Mouse (Mus musculus) hindbrain, embryonic 14.5 days (tissue): Measurements from ENCODE around the gene Ankrd54. TPM values are rescaled to one million over a fixed set of nuclear protein-coding genes. Genes with fewer than 3 reads are reported as not detected.

Source experiments
- ATAC-seq: fragments of 200-750 bp; cut with Nextera tagmentation; 2 replicates; pipeline ENCODE4 v1.8.0; 2017; ENCODE audit warnings: moderate number of reproducible peaks, mild to moderate bottlenecking, moderate TSS enrichment, moderate library complexity; ENCODE audit not compliant: low FRiP score
- DNase-seq: peaks from one replicate; pipeline ENCODE4 v3.0.0-alpha.2; 2015; ENCODE audit warnings: low spot score
- H3K27ac ChIP-seq: fragments of 300-500 bp; sonication (generic); 2 replicates; pipeline ENCODE4 v1.5.1; 2014; ENCODE audit warnings: mild to moderate bottlenecking, moderate library complexity
- H3K27me3 ChIP-seq: fragments of 300-500 bp; sonication (generic); 2 replicates; pipeline ENCODE4 v1.6.1; 2014; ENCODE audit warnings: mild to moderate bottlenecking, low read length, mixed read lengths; ENCODE audit not compliant: control insufficient read depth, insufficient read depth
- H3K36me3 ChIP-seq: fragments of 300-500 bp; sonication (generic); replicated peaks from 2 replicates; pipeline ENCODE4 v1.6.1; 2014; ENCODE audit not compliant: control insufficient read depth, insufficient read depth
- H3K4me1 ChIP-seq: fragments of 300-500 bp; sonication (generic); replicated peaks from 2 replicates; pipeline ENCODE4 v1.6.1; 2014; ENCODE audit warnings: antibody characterized with exemption, low read length, mixed read lengths; ENCODE audit not compliant: control insufficient read depth, insufficient read depth
- H3K4me2 ChIP-seq: fragments of 300-500 bp; sonication (generic); replicated peaks from 2 replicates; pipeline ENCODE4 v1.6.1; 2014; ENCODE audit warnings: mild to moderate bottlenecking, moderate library complexity
- H3K4me3 ChIP-seq: fragments of 300-500 bp; sonication (generic); replicated peaks from 2 replicates; pipeline ENCODE4 v1.5.1; 2014; ENCODE audit warnings: mild to moderate bottlenecking, low read length
- H3K9ac ChIP-seq: fragments of 300-500 bp; sonication (generic); 2 replicates; pipeline ENCODE4 v1.6.1; 2014
- H3K9me3 ChIP-seq: fragments of 300-500 bp; sonication (generic); 2 replicates; pipeline ENCODE4 v1.6.1; 2016; ENCODE audit warnings: low read length; ENCODE audit not compliant: control insufficient read depth
- WGBS: fragments of 180-500 bp; shearing (Covaris S2); extraction: QIAGEN DNeasy Blood & Tissue Kit; methylation state at CpG from one replicate; pipeline ENCODE4 v1.1.7; 2014; 5-methylcytosine and 5-hydroxymethylcytosine counted together
- polyA plus RNA-seq: library from polyadenylated mRNA; unstranded; fragments of >200 nt; fragmentation: Nextera tagmentation; extraction: Ambion mirVana; gene quantifications from 2 replicates; pipeline ENCODE4 v1.2.1, GENCODE M21; 2014

The Ankrd54 gene
- polyA plus RNA-seq, 1 experiment from 2014 or later: 42.2 TPM

DNA sequence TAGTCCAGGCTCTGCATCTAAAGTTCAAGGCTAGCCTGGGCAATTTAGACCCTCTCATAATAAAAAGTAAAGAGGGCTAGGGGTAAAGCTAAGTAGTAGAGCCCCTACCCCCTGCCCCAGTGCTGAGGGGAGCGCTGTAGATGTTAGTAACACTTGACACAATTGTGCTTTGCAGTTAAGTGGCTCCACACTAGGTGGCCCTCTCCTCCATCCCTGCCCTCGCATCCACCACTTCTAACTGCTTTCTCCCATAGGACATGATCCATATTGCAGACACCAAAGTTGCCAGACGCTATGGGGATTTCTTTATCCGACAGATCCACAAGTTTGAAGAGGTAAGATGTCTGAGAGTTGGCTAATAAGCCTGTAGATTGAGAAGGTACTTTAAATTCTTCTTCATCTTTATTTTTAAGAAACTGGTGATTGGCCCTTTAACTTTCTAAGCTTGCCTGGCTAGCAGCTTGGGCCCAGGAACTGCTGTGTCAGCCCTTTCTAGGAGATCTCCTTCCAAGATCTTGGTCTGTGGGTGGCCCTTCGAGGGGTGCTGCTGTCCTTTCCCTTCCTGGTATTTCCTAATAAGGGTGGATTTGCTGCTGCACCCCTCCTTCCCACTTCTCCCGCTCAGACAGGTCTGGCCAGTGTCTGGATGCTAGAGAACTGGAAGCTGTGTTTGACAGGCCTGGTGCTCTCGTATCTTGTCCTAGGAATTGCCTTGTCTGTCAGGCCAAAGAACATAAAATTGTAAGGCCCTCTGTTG lies 30.6 kb upstream of the Ankrd54 start:
- 0 out of 2 replicates have a peak overlapping the region, but pooled peaks have one; percentile 2 for H3K9ac ChIP-seq
- H3K27ac ChIP-seq: no peak overlapping the region
- H3K4me2 ChIP-seq: no peak overlapping the region
- no peak overlapping the region for H3K4me3 ChIP-seq
- H3K9me3 ChIP-seq: no peaks in the 10 kb centered on the region
- H3K27me3 ChIP-seq: no peaks in the 10 kb centered on the region
- ATAC-seq (no peak), DNase-seq (no peak)
- 77% methylated on average over 7 of the region's 7 CpGs for WGBS
- peaks cover 80% of the 10 kb centered on the region for H3K36me3 ChIP-seq
- H3K4me1 ChIP-seq: no peaks in the 10 kb centered on the region

DNA sequence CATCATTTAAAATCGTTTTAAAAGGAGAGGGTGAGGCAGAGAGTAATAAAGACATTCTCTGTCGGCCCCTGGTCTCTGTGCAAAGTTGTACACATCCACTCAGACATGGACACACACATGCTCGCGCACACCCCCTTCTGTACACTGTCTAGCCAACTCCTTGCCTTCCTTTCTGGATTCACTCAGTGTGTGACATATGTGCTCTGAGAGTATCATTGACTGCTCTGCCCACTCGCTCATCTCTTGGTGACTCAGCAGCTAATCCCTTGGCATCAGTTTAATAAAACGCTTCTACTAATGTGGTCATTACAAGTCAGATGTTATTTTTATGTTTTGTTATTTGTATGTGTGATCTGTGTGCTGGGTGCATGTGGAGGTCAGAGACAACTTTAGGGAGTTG lies 29.6 kb upstream of the Ankrd54 start:
- 93% methylated on average over 6 of the region's 6 CpGs for WGBS
- ATAC-seq: no peak

DNA sequence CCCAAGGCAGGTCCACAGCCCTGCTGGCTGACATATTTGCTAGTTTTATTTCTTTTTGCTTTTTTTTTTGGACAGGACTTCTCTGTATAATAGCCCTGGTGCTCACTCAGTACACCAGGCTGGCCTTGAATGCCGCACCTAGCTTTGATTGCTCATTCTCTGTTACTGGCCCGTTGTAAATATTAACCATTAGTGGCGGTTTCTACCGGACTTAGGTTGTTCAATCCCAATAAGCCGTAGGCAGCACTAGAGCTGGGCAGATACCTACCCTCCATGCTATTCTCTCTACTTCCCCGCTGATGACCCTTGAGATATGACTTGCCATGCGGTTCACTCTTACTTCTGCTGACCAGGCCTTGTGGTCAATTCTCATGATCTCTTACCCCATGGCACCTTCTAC lies 16.9 kb upstream of the Ankrd54 start:
- no peaks in the 10 kb centered on the region for H3K9me3 ChIP-seq
- no peak overlapping the region for H3K9ac ChIP-seq
- H3K4me1 ChIP-seq: peaks cover 9% of the 10 kb centered on the region
- H3K4me3 ChIP-seq: no peak overlapping the region
- DNase-seq (no peak), ATAC-seq (no peak)
- no peaks in the 10 kb centered on the region for H3K27me3 ChIP-seq
- H3K4me2 ChIP-seq: no peak overlapping the region
- WGBS: 97% methylated on average over 7 of the region's 7 CpGs
- no peak overlapping the region for H3K27ac ChIP-seq
- peaks cover 81% of the 10 kb centered on the region for H3K36me3 ChIP-seq

More for the DNA sequence above, 29.6 kb upstream of the Ankrd54 start:
- no peak overlapping the region for H3K4me2 ChIP-seq
- peaks cover 88% of the 10 kb centered on the region for H3K36me3 ChIP-seq
- no peak overlapping the region for H3K4me3 ChIP-seq
- H3K27me3 ChIP-seq: no peaks in the 10 kb centered on the region
- H3K9ac ChIP-seq: no peak overlapping the region
- no peak for DNase-seq
- no peak overlapping the region for H3K27ac ChIP-seq
- no peaks in the 10 kb centered on the region for H3K9me3 ChIP-seq
- no peaks in the 10 kb centered on the region for H3K4me1 ChIP-seq

DNA sequence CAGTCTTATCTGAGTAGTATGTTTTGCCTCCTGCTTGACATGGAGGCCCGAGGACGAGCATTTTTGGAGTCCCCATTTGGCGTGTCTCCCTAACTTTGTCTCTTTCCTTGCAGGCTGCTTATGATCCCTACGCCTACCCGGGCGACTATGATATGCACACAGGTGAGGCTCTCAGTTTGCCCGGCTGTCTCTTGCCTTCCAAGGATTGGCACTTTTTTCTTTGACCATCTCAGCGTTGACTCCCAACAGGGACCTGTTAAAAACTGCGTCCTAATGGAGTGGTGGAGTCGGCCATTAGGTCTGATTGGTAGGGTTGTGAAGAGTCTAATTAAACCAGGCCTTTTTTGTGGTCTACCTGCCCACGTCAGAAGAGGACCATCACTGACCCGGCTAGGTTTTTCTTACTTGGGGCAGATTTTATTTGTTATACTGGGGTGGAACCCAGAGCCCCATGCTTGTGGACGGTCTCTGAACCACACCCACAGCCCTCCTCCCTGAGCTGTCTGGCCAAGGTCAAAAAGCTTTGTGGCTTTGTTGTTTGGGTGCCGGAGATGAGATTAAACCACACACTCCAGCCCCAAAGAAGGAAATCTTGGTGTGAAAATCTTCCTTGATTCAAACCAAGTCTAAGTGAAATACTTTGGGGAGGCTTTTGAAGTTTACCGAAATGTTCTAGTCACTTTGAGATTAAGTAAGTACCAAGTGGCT lies 13.1 kb upstream of the Ankrd54 start:
- Histone ChIP-seq H3K4me2 (peak overlapping the region; percentile 66), H3K9me3 (no peaks in the 10 kb centered on the region), H3K36me3 (peaks cover 43% of the 10 kb centered on the region), H3K27ac (no peak overlapping the region), H3K27me3 (no peaks in the 10 kb centered on the region), H3K4me3 (peak overlapping the region; percentile 84), H3K9ac (peak overlapping the region; percentile 79), H3K4me1 (peaks cover 15% of the 10 kb centered on the region)
- ATAC-seq: no peak
- DNase-seq: no peak
- WGBS: 43% methylated on average over 15 of the region's 15 CpGs

DNA sequence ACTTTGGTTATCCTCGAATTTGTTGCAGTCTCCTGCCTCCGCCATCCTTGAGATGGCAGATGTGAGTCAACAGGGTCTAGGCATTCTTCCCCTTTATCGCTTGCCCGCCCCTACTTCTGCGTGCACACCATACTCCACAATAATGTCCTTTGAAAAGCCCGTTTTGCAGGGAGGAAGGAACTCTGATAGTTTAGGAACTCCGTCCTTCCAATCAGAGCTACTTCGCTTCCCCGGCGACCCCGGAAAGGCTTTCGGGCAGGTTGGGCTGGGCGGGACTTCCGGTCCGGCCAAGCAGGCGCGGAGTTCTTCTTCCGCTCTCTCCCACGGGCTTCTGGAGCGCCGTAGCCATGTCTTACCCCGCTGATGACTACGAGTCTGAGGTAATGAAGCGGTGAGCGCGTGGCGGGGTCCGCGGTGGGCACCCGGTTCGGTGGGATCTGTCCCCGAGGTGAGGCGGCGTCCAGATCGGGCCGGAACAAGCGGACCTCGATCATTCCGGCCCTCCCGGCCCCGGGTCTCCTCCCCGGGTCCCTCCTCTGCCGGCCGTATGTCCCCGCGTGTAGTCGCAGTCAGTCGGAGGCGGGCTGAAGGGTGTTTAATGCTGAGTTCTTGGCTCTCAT lies 12.3 kb upstream of the Ankrd54 start, which contains the start of gene Eif3l:
Gene Eif3l (plus strand): TSS at position 267 of the 620 bp plus-strand sequence.
- ATAC-seq (peak; percentile 89), DNase-seq (peak; percentile 84)
- peaks cover 15% of the 10 kb centered on the region for H3K4me1 ChIP-seq
- peak within 1 kb of the TSS; percentile 66 for H3K4me2 ChIP-seq
- H3K36me3 ChIP-seq: peaks cover 37% of the 10 kb centered on the region
- peak within 1 kb of the TSS; percentile 78 for H3K27ac ChIP-seq
- H3K27me3 ChIP-seq: no peaks in the 10 kb centered on the region
- peak within 1 kb of the TSS; percentile 79 for H3K9ac ChIP-seq
- peak within 1 kb of the TSS; percentile 84 for H3K4me3 ChIP-seq
- under 1% methylated on average over 47 of the region's 49 CpGs for WGBS
- H3K9me3 ChIP-seq: no peaks in the 10 kb centered on the region

DNA sequence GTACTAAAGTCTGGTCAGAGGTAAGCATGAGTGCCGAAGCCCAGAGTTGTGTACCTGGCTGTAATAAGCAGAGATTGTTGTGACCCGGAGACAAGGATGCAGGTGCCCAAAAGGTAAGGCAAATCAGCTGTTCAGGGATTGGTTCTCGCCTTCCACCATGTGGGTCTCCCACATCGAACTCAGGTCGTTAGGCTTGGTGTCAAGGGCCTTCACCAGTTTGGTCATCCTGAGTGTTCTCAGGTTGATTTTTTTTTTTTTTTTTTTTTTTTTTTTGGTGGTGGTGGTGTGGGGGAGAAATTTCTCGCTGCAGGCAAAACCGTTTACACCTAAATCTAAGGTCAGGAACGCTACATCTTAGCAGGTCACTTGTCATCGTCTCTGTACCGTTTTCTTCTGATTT lies 11.8 kb upstream of the Ankrd54 start:
- peak overlapping the region; percentile 78; the same call in 1 of the 2 replicates for H3K27ac ChIP-seq
- peak overlapping the region; percentile 66 for H3K4me2 ChIP-seq
- H3K4me1 ChIP-seq: peaks cover 15% of the 10 kb centered on the region
- H3K27me3 ChIP-seq: no peaks in the 10 kb centered on the region
- peak overlapping the region; percentile 79 for H3K9ac ChIP-seq
- 47% methylated on average over 10 of the region's 10 CpGs for WGBS
- peaks cover 31% of the 10 kb centered on the region for H3K36me3 ChIP-seq
- no peak for ATAC-seq
- no peaks in the 10 kb centered on the region for H3K9me3 ChIP-seq
- DNase-seq: no peak
- peak overlapping the region; percentile 84 for H3K4me3 ChIP-seq

DNA sequence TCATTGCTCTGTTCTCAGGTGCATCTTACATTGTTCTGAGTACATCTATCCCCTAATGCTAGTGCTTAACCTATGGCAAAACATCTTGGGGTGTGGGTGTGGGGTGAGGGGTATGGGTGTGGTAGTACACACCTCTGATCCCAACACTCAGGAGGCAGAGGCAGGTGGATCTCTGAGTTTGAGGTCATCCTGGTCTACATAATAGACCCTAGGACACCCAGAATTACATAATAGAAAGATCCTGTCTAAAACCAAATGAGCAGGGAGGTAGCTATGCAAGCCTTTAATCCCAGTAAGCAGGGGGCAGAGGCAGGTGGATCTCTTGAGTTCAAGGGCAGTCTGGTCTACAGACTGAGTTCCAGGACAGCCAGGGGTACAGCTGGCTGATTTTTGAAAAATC lies 11.1 kb upstream of the Ankrd54 start:
- no peak overlapping the region for H3K9ac ChIP-seq

DNA sequence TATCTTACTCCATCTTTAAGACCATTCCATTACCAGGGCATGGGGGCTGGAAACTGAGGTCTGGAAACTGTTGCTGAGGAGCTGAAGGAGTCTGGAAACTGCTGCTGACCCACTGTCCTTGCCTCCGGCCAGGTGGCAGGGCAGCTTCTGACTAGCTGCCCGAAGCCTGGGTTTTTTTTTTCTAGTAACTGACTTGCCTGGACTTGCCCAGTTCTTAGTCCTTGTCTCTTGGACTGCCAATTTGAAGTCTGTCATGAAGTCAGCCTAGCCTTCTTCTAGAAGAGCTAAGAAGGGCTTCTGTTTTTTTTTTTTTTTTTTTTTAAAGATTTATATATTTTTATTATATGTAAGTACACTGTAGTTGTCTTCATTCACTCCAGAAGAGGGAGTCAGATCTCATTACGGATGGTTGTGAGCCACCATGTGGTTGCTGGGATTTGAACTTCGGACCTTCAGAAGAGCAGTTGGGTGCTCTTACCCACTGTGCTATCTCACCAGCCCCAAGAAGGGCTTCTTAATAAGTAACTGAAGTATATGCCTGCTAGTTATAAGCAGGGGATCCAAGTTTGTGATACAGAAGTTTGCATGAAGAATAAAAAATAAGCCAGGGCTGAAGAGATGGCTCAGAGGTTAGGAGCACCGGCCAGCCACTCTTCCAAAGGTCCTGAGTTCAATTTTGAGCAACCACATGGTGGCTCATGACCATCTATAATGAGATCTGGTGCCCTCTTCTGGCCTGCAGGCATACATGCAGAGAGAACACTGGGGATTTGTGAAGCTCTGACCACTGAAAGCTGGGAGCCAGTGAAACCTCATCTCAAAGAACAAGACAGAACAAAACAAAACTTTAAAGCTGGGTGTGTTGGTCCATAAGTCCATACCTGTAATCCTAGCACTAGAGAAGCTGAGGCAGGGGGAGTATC lies 8.7 kb upstream of the Ankrd54 start:
- ATAC-seq: no peak
- Histone ChIP-seq H3K4me3 (no peak overlapping the region), H3K9me3 (no peaks in the 10 kb centered on the region), H3K4me1 (peaks cover 15% of the 10 kb centered on the region), H3K9ac (no peak overlapping the region), H3K27ac (no peak overlapping the region), H3K4me2 (no peak overlapping the region), H3K27me3 (no peaks in the 10 kb centered on the region), H3K36me3 (peaks cover under 1% of the 10 kb centered on the region)
- DNase-seq: no peak
- WGBS: 69% methylated on average over 5 of the region's 5 CpGs

More for the DNA sequence above, 11.1 kb upstream of the Ankrd54 start:
- no peak overlapping the region for H3K4me3 ChIP-seq
- H3K9me3 ChIP-seq: no peaks in the 10 kb centered on the region
- peaks cover 15% of the 10 kb centered on the region for H3K4me1 ChIP-seq
- peaks cover 24% of the 10 kb centered on the region for H3K36me3 ChIP-seq
- H3K4me2 ChIP-seq: no peak overlapping the region
- ATAC-seq (peak; percentile 37; the same call in 1 of the 2 replicates), DNase-seq (no peak)
- H3K27me3 ChIP-seq: no peaks in the 10 kb centered on the region
- H3K27ac ChIP-seq: no peak overlapping the region
